Comparison of ENCODE assay signal across 11 mouse cellular contexts in genomic region chr6:21709228-21709627, GRCm38 (mm10).
A peak's percentile ranks its signal among the peaks of the same experiment; 100 is the strongest.
DNase-seq lines count a peak whose midpoint lies in the region; ATAC-seq and TF ChIP-seq lines count a peak whose summit lies in the region.
"Had no signal": no experiment of that assay in that cellular context is flagged by ENCODE, and none has a peak within 500 bp of the region (broad histone marks: within the 10 kb centered on the region; RNA-seq: fewer than 3 reads in every experiment).

No protein-coding gene starts in this region.

- no peak overlapping the region for H3K4me2 ChIP-seq in hindbrain, postnatal 0 days (ENCODE audit: low read depth, low read length)
- no peak overlapping the region for H3K4me2 ChIP-seq in neural tube, embryonic 11.5 days (ENCODE audit: low read depth)
- no peak overlapping the region for H3K4me2 ChIP-seq in stomach, postnatal 0 days (replicated peaks; ENCODE audit: low read depth)
- H3K4me2 ChIP-seq: stomach, embryonic 15.5 days had no signal

- H3K27me3 ChIP-seq in hindbrain, postnatal 0 days (ENCODE audit: insufficient read depth, low read length), result no peaks in the 10 kb centered on the region
- no peaks in the 10 kb centered on the region for H3K27me3 ChIP-seq in hindbrain, embryonic 10.5 days (ENCODE audit: insufficient read depth, poor library complexity, severe bottlenecking)
- no peaks in the 10 kb centered on the region for H3K27me3 ChIP-seq in neural tube, embryonic 11.5 days (ENCODE audit: control insufficient read depth, insufficient read depth, low read length)
- H3K27me3 ChIP-seq in stomach, postnatal 0 days (ENCODE audit: control insufficient read depth, insufficient read depth, low read length), result no peaks in the 10 kb centered on the region
- H3K27me3 ChIP-seq: stomach, embryonic 15.5 days had no signal

- TF ChIP-seq CTCF in hindbrain, postnatal 0 days (IDR thresholded peaks at IDR 0.05; ENCODE audit: low read depth), result peak; percentile 77
- TF ChIP-seq CTCF in stomach, postnatal 0 days (IDR thresholded peaks at IDR 0.05; ENCODE audit: low read depth), result peak; percentile 80

- 15% methylated on average over 3 of the region's 3 CpGs for WGBS in hindbrain, postnatal 0 days
- WGBS in hindbrain, embryonic 10.5 days, result 39% methylated on average over 3 of the region's 3 CpGs
- WGBS in neural tube, embryonic 11.5 days, result 29% methylated on average over 3 of the region's 3 CpGs
- WGBS in stomach, postnatal 0 days, result 9% methylated on average over 3 of the region's 3 CpGs

- H3K9me3 ChIP-seq in hindbrain, postnatal 0 days (ENCODE audit: low read length), result no peaks in the 10 kb centered on the region
- no peaks in the 10 kb centered on the region for H3K9me3 ChIP-seq in hindbrain, embryonic 10.5 days
- no peaks in the 10 kb centered on the region for H3K9me3 ChIP-seq in neural tube, embryonic 11.5 days (ENCODE audit: control insufficient read depth, low read length)
- no peaks in the 10 kb centered on the region for H3K9me3 ChIP-seq in stomach, postnatal 0 days (ENCODE audit: control insufficient read depth, low read length)
- H3K9me3 ChIP-seq: stomach, embryonic 15.5 days had no signal

- peak; percentile 89 for DNase-seq in hindbrain, postnatal 0 days (ENCODE audit: low spot score)
- no peak for DNase-seq in hindbrain, embryonic 10.5 days (ENCODE audit: low spot score)
- DNase-seq in neural tube, embryonic 11.5 days (ENCODE audit: low spot score), result no peak
- no peak for DNase-seq in neural tube, embryonic 10.5 days (ENCODE audit: extremely low spot score, low spot score)
- DNase-seq in cerebellum, postnatal 10 days, result peak; percentile 22 to 72
- no peak for DNase-seq in stomach, postnatal 0 days (ENCODE audit: low spot score)
- DNase-seq: adrenal gland, postnatal 14 days had no signal

- H3K36me3 ChIP-seq in hindbrain, postnatal 0 days (ENCODE audit: insufficient read depth, low read length), result no peaks in the 10 kb centered on the region
- no peaks in the 10 kb centered on the region for H3K36me3 ChIP-seq in hindbrain, embryonic 10.5 days
- no peaks in the 10 kb centered on the region for H3K36me3 ChIP-seq in neural tube, embryonic 11.5 days (ENCODE audit: control insufficient read depth, insufficient read depth, low read length)
- no peaks in the 10 kb centered on the region for H3K36me3 ChIP-seq in stomach, postnatal 0 days (ENCODE audit: control insufficient read depth, insufficient read depth, low read length)
- H3K36me3 ChIP-seq: stomach, embryonic 15.5 days had no signal

- H3K4me3 ChIP-seq in hindbrain, postnatal 0 days (ENCODE audit: low read length), result no peak overlapping the region
- H3K4me3 ChIP-seq in hindbrain, embryonic 10.5 days, result no peak overlapping the region
- no peak overlapping the region for H3K4me3 ChIP-seq in neural tube, embryonic 11.5 days (ENCODE audit: low read depth, low read length)
- no peak overlapping the region for H3K4me3 ChIP-seq in stomach, postnatal 0 days (ENCODE audit: low read depth, low read length)
- H3K4me3 ChIP-seq: myocyte; stomach, embryonic 15.5 days had no signal

- H3K4me1 ChIP-seq in hindbrain, postnatal 0 days (ENCODE audit: insufficient read depth, low read length), result no peaks in the 10 kb centered on the region
- no peaks in the 10 kb centered on the region for H3K4me1 ChIP-seq in hindbrain, embryonic 10.5 days (replicated peaks)
- no peaks in the 10 kb centered on the region for H3K4me1 ChIP-seq in neural tube, embryonic 11.5 days (ENCODE audit: control insufficient read depth, insufficient read depth, low read length)
- H3K4me1 ChIP-seq in stomach, postnatal 0 days (replicated peaks; ENCODE audit: control insufficient read depth, insufficient read depth), result no peaks in the 10 kb centered on the region
- H3K4me1 ChIP-seq: stomach, embryonic 15.5 days had no signal

- no peak overlapping the region for H3K9ac ChIP-seq in hindbrain, postnatal 0 days (replicated peaks; ENCODE audit: low read length)
- H3K9ac ChIP-seq in neural tube, embryonic 11.5 days (ENCODE audit: low read length), result no peak overlapping the region
- no peak overlapping the region for H3K9ac ChIP-seq in stomach, postnatal 0 days (ENCODE audit: low read length)
- H3K9ac ChIP-seq: stomach, embryonic 15.5 days had no signal

- TF ChIP-seq EP300 in stomach, postnatal 0 days (optimal IDR thresholded peaks at IDR 0.05), result no peak

- no peak overlapping the region for H3K27ac ChIP-seq in hindbrain, postnatal 0 days
- no peak overlapping the region for H3K27ac ChIP-seq in hindbrain, embryonic 10.5 days
- no peak overlapping the region for H3K27ac ChIP-seq in neural tube, embryonic 11.5 days (ENCODE audit: low read depth, low read length)
- H3K27ac ChIP-seq in stomach, postnatal 0 days (replicated peaks), result no peak overlapping the region
- H3K27ac ChIP-seq: stomach, embryonic 15.5 days had no signal

- ATAC-seq in hindbrain, postnatal 0 days, result no peak
- ATAC-seq in neural tube, embryonic 11.5 days (ENCODE audit: insufficient read depth, low FRiP score, low TSS enrichment), result peak; percentile 41; the same call in 1 of the 2 replicates
- no peak for ATAC-seq in stomach, postnatal 0 days (ENCODE audit: low FRiP score, low TSS enrichment)
- ATAC-seq in erythroid progenitor cell, adult 5-6 weeks (replicated peaks; ENCODE audit: low FRiP score, poor library complexity, severe bottlenecking), result no peak
- ATAC-seq in monocyte, adult 5-6 weeks (replicated peaks; ENCODE audit: insufficient number of reproducible peaks, low FRiP score, low TSS enrichment, poor library complexity, severe bottlenecking), result no peak

Comparison
In these comparisons a context has a peak if more than half of its experiments do, and no peak if none do; other contexts are left out.
1. DNase-seq: peak in hindbrain, postnatal 0 days (single experiment) and cerebellum, postnatal 10 days (2 of 2); none in hindbrain, embryonic 10.5 days (single experiment), neural tube, embryonic 11.5 days (single experiment), neural tube, embryonic 10.5 days (single experiment) and stomach, postnatal 0 days (single experiment).